Mouse (Mus musculus) right cerebral cortex, postnatal 4 days (tissue): ENCODE results near the gene Snap25.

Source experiments
- DNase-seq: peaks from one replicate; pipeline ENCODE4 v3.0.0-alpha.2; 2022

Gene Snap25

DNA sequence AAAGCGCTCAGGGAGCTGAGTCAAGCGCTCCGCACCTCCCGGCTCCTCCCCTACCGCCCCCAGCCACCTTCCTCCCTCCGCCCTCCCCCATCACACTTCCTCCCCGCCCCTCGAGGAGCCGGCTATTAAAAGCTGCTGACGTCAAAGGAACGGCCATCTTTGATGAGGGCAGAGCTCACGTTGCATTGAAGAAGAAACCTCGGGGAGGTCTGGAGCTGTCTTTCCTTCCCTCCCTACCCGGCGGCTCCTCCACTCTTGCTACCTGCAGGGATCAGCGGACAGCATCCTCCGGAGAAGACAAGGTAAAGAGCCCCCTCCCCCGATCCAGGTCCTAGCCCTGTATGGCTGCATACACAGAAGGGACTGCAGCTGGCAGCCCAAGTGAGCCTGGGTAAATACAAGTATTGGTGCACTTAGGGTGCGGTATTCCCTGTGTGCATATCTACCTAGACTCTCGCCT lies at the start of gene Snap25:
Snap25 (plus strand) TSS at position 155 of the 460 bp plus-strand sequence.
- peak; percentile 81 for DNase-seq

DNA sequence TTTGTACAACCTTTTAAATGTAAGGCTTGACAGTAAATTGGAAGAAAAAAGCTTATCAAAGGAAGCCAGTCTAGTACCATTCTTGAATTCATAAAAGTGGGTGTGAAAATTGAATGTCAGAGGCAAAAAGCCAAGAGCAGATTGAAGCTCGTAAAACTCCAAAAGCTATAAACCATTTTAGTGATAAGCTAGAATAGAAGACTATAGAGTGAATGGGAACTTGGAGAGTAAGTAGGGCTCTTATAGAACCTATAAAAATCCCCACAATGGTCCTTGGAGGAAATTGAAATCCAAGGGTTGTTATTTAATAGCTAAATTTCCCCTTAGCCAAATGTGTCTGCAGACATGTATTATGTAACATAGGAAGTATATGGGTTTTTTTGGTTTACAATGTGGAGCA lies 46.3 kb upstream of the Snap25 start:
- no peak for DNase-seq

DNA sequence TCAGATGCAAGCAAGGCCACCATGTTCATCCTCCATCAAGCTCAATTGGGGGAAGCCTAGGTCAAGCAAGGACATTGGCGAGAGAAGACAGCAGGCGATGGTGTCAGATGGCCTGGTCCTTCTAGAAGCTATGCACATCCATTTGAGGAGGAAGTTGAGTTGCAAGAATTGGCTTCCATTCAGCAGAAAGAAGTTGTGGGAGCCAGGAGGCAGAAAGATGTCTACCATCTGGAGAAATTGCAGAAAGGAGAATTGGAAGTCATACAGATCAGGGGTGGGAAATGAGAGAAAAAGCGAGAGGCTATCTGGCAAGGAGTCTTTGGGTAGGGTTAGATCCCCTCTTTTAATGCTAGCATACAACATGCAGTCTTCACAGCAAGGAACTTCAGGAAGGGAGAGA lies 44.1 kb upstream of the Snap25 start:
- DNase-seq: no peak

DNA sequence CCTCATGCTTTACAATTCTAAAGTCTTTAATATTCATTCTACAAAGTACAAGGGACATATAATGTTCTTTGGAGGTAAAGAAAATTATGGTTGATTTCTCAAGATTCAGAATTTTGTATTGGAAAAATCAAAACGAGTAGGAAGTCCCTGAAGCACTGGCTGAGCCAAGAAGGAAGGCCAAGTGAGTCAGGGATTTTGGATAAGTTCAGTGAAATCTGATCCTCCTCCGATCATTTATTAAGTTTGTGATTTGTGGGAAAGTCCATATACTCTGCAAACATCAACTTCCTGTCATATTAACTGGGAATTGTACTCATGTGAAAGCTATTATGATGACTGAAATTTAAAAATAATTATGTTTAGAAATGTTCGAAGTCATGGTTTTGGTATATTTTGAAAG lies 43.6 kb upstream of the Snap25 start:
- no peak for DNase-seq

DNA sequence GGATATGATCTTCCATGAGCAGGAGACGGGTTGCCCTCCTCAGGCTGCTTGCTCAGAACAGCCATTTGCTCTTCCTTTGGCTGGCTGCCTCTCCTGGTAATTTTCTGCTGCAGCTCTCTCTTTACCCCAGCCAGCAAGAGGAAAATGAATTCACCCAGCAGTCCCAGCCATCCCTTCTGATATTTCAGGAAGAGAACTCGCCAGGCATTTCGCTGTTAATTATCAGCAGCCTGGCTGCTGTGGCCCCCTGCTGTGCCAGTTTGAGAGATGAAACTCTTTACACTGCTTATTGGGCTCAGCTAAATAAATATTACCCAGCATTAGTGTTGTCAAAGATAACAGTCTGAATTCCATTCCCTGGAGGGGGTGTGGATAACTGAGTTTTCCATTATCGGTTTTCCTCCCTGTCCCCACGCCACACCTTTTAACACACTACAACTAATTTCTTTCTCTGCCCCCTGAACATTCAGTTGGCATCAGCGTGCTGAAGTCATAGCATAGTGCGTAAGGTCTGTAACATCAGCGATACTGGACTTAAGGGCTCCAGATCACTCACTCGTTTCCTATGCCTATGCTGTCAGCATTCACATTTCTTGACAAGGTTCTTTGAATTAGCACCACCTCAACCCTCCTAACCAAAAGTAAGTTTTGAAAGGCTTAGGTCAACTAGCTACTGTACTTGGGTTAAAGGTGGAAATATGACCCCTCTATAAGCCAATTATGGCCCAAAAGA lies 42.5 kb upstream of the Snap25 start:
- peak; percentile 43 for DNase-seq

DNA sequence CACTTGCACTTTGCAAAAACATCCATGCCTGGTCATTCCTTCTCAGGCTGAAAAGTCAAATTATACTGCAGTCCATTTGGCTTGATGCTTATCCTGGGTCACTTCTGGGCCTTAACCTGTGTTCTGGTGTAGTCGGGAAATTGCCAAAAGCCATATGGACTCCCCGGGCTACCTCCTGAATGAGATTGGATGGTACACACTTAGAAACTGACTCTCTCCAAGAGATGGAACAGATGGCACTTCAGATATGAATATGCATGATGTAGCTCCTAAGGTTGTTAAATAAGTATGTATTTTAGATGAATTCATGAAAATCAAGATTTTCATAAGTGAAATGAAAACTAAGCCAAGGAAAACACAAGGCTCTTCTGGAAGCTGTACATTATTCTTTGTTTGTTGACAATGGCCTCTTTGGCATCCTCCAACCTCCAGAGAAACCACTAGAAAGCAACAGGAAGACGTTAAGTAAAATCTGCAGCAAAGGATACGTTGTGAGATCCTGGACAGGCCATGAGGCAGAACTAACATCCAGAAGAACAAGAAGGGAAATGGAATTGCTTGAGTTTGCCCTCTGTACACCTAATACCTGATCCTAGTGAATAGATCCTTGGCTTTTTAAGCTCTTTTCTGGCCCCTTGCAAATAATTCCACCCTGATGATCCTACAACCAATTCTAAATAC lies 39.0 kb upstream of the Snap25 start:
- DNase-seq: no peak

DNA sequence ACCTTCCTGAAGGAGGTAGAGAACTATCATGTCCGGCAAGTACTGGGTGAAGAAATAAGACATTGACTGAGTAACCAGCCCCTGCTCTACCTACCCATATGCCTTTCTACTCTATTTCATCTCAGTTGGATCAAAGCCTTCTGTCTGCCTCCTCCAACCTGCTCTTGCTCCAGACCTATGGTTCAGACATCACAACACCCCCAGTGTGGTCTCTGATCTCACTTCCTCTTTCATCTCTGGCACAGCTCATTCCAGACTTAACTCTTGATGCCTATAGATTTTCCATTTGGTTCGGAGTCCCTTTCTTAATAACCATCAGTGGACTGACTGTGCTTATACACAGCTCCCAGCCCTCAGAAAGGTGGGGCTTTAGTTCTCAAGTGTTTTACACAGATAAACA lies 37.1 kb upstream of the Snap25 start:
- no peak for DNase-seq

DNA sequence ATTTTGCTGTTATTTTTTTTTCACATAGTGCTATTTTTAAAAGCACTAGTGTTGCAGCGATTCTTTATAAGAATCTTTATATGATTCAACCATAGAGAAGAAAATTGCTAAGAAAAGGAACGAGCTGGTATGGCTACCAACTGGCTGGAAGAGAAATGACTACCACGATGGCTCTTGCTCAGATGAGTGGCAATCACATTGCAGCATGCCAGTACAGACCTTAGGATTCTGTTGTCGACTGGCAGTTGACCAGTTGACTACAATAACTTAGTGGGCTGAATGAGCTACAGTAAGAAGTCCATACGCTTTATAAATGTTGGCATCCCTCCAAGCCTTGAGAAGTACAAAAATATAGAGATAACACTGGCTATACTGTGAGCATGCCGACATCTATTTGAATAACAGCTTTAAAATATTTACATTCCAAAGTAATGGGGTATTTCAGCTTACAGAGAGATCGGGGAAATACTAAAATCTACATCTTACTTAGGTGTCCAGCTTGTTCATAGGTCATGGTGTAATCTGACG lies 36.3 kb upstream of the Snap25 start:
- DNase-seq: no peak

DNA sequence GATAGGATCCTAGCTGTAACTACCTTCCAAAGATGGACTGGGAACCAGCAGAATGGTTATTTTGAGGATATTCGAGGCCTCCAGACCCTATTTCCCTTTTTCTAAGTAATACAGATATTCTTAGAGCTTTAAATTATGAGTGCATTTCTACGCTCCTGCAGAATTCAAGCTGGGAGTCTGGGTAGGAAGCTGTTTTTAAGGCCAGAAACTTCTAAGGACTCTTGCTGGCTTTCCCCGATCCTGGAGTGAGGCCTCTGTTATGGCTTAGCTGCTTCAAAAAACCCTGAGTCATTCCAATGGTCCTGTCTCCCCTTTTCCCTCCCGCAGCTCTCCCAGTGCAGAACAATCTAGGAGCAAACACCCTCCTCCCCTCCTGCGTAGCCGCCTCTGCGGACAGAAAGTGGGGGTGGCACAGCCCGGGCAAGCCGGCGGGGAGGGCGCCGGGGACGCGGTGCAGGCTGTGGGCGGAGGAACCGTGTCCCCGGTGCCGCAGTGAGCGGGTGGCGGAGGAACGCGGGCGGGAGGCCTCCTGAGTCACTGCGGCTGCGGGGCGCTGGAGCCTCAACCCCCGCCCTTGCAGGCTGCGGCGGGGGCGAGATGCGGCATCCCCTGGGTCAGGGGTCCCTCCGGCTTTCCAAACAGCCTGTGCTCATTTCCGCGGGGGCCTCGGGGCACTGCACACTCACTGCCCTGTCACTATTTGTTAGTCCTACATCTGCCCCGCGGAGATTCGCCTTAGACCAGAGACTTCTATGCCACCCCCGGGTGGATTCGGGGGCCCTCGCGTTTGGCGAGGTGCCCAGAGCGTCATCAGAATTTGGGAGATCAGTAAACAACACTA lies 34.7 kb upstream of the Snap25 start:
- peak; percentile 65 for DNase-seq

DNA sequence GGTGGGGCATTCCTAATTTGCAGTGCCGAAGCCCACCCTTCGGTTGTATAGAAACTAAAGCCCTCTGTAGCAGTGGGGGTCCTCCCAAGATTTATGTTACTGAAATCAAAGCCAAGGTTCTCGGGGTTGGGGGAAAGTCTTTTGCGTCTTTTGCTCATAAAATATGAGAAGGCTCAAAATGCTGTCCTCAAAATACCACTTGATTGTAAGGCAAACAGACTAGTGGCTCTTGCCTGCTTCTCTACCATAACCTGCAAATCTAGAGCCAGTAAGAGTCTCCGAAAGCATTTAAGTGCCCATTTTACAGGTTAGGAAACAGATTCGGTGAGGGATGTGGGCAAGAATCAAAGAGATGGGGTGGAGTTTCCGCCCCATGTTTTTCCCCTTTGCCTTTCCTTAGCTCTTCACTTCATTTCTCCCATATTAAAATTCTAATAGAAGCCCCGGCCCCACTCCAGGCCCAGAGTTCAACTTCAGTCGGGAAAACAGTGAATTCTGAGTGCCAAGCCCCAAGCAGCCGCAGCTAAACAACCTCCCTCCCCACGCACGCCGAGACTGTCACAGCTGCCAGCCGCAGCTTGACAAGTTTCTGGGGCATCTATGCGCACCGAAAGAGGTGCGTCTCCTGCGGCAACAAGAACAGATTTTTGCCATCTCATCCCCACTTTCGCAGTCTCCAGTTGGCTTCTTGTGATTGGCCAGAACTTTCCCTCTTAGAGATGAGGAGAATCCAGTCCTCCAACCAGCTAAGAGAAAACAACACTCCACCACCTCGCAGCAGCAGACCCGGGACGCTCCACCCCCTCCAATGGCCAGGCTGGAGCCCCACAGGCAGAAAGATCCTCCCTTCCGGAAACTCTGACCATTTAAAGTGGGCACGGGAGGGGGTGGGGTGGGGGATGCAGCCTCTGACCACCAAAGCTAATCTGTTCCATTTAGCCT lies 33.7 kb upstream of the Snap25 start:
- DNase-seq: peak; percentile 44

DNA sequence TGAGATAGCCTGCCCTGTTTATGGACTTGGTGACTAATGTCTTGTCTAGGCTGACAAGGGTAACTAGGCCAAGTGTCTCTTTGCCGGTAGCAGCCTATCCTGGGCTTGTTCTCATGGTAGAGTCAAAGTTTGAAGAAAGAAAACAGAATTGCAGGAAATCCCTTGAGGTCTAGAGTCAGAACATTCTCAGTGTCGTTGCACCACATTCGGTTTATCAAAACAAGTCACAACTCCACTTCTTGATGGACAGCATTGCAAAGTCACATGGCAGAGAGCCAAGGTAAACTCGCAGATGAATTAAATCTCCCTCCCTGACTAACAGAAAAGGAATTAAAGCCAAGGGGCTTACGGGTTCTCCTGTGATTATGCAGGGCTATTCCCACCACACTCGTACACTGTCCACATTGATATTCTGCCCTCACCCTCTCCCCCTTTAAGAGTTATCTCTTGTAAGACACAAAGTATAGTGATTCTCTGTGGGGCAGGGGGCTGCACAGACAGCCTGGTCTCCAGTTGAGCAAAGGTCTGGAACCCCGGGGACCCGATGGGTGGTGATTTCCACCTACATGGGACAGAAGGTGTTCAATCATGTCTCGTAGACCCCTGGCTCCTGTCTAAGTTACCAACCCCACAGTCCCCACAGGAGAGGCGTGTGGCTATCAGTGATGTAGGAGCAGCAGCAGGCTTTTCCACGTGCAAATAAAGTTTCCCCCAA lies 30.9 kb upstream of the Snap25 start:
- no peak for DNase-seq

DNA sequence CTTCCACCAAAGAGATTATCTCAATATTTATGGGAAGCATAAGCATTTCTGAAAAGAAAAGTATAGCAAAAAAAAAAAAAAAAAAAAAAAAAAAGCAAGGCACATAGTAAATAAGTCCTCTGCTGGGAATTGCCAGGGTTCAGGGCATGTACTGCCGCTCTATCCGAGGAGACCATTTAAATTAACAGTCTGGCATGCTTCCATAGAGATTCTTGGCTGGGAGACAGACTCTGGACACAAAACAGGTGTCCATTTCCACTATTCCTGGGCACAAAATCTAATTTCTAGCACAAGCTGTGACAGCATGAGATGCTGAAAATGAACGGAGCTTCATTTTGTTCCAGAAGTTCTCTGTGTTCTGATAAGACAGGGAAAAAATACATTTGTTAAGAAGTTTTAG lies 27.1 kb upstream of the Snap25 start:
- no peak for DNase-seq

DNA sequence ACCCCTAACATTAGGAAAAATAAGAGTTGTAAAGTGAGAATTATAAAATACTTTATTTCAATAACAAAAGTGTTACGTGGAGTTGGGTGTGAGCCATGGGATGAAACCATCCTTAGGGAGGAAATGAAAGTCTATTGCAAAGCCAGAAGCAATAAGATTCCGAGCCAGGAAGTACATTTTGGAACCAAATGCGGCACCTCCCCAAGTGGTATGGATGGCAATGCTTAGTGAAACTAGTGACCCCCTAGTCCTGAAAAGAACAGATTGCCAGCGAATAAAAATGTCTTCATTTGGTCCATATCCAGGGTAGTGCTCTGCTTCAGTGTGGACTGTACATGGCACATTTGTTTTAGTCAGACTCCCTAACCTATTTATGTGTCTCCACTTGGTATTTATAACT lies 25.9 kb upstream of the Snap25 start:
- no peak for DNase-seq

DNA sequence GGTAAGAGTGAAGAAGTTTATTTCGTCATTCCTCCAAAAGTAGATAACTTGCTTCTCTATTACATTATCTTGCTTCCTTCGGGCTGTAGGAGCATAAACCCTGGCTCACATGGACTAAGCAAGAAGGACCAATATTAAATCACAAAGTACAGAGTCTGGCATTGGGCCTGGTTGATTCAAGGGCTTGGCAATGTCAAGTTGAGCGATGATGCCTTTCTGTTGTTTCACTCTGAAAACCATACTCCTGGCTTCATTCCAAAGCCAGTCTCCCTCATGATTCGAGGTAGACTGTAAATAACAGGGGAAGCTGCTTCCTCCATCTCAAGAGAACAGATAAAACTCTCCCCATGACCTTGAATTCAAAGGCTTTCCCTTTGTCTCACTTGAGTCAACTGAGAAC lies 23.8 kb upstream of the Snap25 start:
- DNase-seq: no peak

DNA sequence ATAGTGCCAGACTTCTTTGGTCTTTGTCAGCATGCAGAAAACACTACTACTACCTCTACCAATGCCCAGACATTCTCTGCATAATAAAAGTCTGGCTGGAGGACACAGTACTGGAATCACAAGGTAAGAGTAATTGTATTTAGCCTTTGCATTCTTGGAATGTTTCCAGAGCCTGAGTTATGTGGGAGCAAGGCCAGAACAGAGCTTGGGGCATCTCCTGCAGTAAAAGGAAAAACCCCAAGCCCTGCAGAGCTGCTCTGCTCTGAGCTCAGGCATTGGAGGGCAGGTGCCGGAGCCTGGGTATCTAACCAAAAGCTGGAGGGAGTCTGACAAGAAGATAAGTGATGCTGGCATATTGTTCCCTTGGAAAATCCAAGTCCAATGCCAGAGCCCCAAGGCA lies 21.6 kb upstream of the Snap25 start:
- no peak for DNase-seq

DNA sequence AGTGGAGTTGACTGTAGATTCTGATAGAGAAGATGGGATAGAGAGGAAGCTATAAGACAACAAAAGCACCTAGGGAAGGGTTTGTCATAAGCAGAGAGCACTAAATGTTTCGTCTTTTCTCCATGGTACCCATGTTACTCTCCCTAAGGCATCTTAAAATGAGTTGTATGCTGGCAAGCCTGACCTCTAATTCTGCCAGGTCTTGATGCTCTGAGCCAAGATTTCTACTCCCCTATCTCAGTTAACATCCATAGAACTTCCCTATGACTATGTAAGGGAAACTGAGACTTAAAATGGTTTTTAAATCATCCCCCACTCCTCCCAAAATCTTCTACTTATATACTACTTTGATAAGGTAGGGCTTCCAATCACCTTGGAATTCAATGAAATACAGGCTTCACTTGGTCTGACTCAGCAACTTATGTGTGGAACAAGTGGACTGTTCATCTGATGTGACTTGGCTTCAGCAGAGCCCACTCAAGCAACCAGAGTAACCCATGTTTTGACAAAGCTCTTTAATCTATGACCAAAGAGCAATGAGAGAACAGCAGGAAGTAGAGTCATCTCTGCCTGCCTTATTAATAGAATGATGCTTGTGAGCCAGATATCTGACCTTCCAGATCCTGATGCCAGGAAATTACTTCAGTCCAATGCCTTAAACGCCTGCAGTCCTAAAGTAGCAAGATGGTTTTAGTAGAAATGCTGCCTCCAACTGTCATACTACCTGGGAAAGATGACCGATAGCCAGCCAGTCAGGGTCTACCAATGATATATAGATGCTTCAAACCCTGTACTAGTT lies 13.6 kb upstream of the Snap25 start:
- DNase-seq: no peak

DNA sequence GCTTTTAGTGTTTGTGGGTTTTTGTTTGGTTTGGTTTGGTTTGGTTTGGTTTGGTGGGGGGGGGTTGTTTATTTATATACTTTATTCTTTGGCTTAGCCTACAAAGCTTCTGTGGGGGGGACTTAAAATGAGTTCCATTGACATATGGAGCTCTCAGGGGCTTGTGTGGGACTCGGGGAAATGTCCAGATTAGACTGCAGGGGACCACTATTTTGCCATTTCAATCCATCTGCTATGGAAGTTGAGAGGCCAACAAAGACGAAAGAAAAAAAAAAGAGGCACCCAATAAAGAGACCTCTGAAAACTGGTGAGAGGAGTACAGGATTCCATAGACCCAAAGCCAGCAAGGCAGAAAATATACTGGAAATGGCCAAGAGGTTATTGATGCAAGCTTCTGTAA lies 9.9 kb upstream of the Snap25 start:
- DNase-seq: no peak

DNA sequence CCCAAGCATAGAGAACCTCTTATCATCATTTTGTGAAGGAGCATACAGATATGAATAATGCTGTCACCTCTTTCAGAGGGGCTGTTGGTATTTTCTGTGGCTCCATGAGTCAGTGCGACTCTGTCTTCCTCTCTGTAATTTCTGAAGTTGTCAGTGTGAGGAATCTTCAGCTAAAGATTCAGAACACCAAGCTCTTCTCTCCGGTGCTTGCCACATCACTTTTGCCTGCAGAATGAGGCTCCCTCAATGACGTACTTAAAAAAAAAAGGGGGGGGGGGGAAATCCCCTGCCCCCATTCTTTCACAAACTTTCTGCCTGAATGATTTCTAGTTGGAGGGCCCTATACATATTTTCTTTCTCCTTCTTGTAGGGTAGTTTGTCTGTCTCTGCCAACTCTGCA lies 2.1 kb upstream of the Snap25 start:
- no peak for DNase-seq

DNA sequence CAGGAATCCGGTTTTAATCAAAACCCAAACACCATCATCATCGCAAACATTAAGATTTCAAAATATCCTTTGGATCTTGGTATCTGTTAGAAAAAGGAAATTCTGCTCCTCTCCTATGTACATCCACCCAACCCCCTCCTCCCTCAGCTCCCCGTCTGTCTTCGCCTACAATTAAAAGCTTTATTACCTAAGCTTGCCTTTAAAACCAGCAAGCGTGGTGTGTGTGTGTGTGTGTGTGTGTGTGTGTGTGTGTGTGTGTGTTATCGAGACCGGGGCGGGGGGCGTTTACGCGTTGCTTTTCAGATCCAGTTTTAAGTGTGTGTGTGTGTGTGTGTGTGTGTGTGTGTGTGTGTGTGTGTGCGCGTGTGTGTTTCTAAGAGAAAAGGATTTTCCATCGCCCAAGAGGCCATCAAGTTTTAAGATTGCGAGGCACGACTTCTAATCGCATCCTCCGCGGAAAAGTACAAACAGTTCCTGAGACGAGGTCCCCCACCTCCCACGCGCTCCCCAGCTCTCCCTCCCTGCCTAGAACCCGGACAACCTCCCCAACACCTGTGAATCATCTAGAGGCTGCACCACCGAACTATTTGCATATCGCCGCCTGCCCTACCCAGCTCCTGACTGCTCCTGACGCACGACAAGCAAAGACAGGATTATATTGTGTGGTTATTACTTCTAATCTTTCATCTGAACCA lies 1.4 kb upstream of the Snap25 start:
- peak; percentile 28 for DNase-seq

DNA sequence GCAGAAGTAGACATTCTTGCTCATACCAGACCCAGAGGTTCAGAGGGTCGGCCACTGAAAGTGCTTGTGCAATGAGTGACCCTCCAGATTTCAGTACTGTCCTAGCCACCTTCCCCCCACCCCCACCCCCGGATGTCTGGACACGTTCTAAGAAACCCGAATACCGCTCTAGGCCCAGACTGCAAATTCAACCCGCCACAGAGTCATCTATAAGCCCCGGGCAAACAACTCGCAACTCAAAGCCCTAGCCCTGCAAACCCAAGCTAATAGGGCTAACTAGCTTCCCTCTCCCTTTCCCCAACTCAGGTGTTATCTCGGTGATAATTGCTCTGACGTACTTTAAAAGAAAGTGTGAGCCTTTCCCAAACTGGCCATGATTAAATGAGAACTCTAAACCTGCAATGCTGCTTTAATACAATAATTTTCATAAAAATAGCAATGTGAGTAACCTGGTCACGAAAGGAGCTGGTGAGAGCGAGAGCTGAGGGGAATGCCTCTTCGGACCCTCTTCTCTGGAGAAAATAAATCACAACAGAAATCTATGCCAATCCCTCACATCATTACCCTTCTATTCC lies 725 bp upstream of the Snap25 start:
- peak; percentile 10 for DNase-seq
